Mouse (Mus musculus): ENCODE data around the gene Abcb1a.

- TF ChIP-seq CTCF (IDR thresholded peaks at IDR 0.05; ENCODE audit: borderline replicate concordance, extremely low read depth, insufficient read depth, insufficient read length) (no peak), POLR2A (IDR thresholded peaks at IDR 0.05; ENCODE audit: borderline replicate concordance, extremely low read depth, insufficient read depth, insufficient read length, poor library complexity, severe bottlenecking) (no peak)
Measured at GRCm38 (mm10) chr5:8778751-8779150, 118.9 kb downstream of the Abcb1a start.
